Mouse (Mus musculus) cerebellum, adult 11-12 months (tissue): ENCODE results near the gene Kcnj6.

ENCODE experiments used
- DNase-seq: peaks from one replicate; pipeline ENCODE4 v3.0.0; 2022

Gene Kcnj6

DNA sequence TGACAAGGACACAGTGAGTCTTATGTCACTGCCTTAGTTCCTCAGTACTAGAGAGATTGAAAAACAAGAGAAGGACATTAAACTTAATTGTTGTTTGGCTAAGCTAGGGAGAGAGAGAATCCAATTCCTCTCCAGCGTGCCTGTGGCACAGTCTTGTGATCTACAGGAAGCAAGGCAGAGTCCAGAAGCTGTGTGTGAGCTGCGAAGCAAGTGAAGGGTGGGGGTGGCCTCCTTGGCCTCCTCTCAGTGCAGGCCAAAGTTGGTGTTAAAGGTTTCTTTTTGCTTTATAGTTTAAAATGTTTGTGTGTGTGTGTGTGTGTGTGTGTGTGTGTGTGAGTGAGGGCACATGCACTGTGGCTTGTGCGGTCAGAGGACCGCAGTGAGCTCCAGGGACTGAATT lies 295.5 kb downstream of the Kcnj6 start:
- no peak for DNase-seq

DNA sequence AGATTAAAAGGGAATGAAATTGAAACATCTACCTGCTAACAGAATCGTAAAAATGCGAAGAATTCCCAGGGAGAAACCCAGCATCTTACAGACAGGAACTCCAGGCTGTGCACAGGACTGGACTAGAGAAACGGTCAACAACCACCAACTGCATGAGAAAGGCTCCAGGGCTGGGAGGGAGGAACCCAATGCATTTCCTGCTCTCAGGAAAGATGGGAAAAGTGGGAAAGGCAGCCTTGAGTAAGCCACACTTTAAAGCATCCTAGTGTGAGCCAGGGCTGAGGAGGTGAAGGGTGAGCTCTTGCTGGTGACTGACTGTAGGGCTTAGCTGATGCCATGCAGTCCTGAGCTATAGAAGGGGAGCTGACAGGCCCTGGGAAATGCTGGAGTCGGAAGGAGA lies 296.4 kb downstream of the Kcnj6 start:
- no peak for DNase-seq
